11 mouse cellular contexts compared by ENCODE assay signal in the genomic region with DNA sequence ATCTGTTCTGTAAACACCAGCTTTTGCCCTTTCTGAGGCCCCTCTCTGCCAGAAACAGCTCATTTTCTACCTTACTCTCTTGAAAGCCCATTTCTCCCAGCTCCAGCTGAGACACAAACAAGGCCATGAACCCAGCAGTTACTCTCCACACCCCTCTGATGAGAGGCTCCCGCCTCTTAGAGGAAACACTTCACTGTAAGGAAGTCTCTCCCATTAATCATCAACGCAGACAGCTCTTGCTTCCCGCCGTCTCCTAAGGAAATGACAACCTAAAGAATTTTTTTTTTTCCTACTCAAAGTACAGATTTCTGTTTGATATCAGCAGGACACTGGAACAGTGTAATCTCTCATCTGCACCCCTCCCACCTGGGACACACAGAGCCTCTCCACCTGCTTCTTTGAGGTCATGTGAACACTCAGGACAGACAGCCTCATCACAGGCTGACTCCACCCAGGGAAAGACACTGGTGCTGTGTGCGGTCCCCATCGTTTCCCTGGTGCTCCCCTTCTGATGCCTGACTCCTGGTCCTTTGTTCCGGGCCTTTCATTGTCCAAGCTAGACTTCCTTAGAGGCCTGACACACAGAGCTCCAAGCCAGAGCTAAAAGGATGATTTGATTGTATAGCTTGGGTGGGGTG.
DNase-seq lines count a peak whose midpoint lies in the region; ATAC-seq and TF ChIP-seq lines count a peak whose summit lies in the region.
"Had no signal": no experiment of that assay in that cellular context is flagged by ENCODE, and none has a peak within 500 bp of the region (broad histone marks: within the 10 kb centered on the region; RNA-seq: fewer than 3 reads in every experiment).

No protein-coding gene starts in this region.

- 20% methylated on average over 7 of the region's 7 CpGs for WGBS in lung, embryonic 14.5 days
- WGBS in kidney, embryonic 16.5 days: 37% methylated on average over 7 of the region's 7 CpGs
- 30% methylated on average over 7 of the region's 7 CpGs for WGBS in liver, embryonic 12.5 days (ENCODE audit: insufficient replicate concordance)

- no peaks in the 10 kb centered on the region for H3K36me3 ChIP-seq in lung, embryonic 14.5 days (ENCODE audit: insufficient read depth)
- H3K36me3 ChIP-seq in kidney, embryonic 16.5 days (ENCODE audit: insufficient read depth, low read length): no peaks in the 10 kb centered on the region
- no peaks in the 10 kb centered on the region for H3K36me3 ChIP-seq in liver, embryonic 12.5 days

- peak; percentile 44; the same call in 1 of the 2 replicates for ATAC-seq in lung, embryonic 14.5 days (ENCODE audit: insufficient read depth)
- peak; percentile 34 for ATAC-seq in common myeloid progenitor, adult 5-6 weeks (replicated peaks; ENCODE audit: low read depth, poor library complexity, severe bottlenecking)
- ATAC-seq in kidney, embryonic 16.5 days (ENCODE audit: low FRiP score, low TSS enrichment): peak; percentile 32; the same call in 1 of the 2 replicates
- no peak for ATAC-seq in liver, embryonic 12.5 days
- ATAC-seq: activated CD4-positive, CD25-positive, alpha-beta regulatory T cell, adult 4 months had no signal

- H3K4me1 ChIP-seq in lung, embryonic 14.5 days (ENCODE audit: insufficient read depth): peaks cover 13% of the 10 kb centered on the region; the same call in 1 of the 2 replicates
- peaks cover 35% of the 10 kb centered on the region for H3K4me1 ChIP-seq in kidney, embryonic 16.5 days (ENCODE audit: insufficient read depth, low read length)
- peaks cover 12% of the 10 kb centered on the region for H3K4me1 ChIP-seq in liver, embryonic 12.5 days

- no peak overlapping the region for H3K9ac ChIP-seq in lung, embryonic 14.5 days
- H3K9ac ChIP-seq in kidney, embryonic 16.5 days (replicated peaks; ENCODE audit: low read length): 0 out of 2 replicates have a peak overlapping the region, but pooled peaks have one; percentile 10
- no peak overlapping the region for H3K9ac ChIP-seq in liver, embryonic 12.5 days

- H3K4me2 ChIP-seq in lung, embryonic 14.5 days: no peak overlapping the region
- no peak overlapping the region for H3K4me2 ChIP-seq in kidney, embryonic 16.5 days (replicated peaks; ENCODE audit: low read depth, low read length)
- no peak overlapping the region for H3K4me2 ChIP-seq in liver, embryonic 12.5 days

- no peak overlapping the region for H3K4me3 ChIP-seq in lung, embryonic 14.5 days (ENCODE audit: low read depth, low read length)
- no peak overlapping the region for H3K4me3 ChIP-seq in kidney, embryonic 16.5 days (ENCODE audit: low read length)
- H3K4me3 ChIP-seq in liver, embryonic 12.5 days: no peak overlapping the region

- no peaks in the 10 kb centered on the region for H3K27me3 ChIP-seq in lung, embryonic 14.5 days (ENCODE audit: insufficient read depth, low read length)
- no peaks in the 10 kb centered on the region for H3K27me3 ChIP-seq in kidney, embryonic 16.5 days (ENCODE audit: insufficient read depth, low read length)
- H3K27me3 ChIP-seq in liver, embryonic 12.5 days (replicated peaks): no peaks in the 10 kb centered on the region

- DNase-seq in lung, embryonic 14.5 days: peak; percentile 75
- no peak for DNase-seq in lung, postnatal 14 days
- DNase-seq in ZHBTc4 (ENCODE audit: low read depth, low spot score): peak; percentile 28
- no peak for DNase-seq in ovary, postnatal 36 days (ENCODE audit: low spot score)
- DNase-seq in frontal cortex, postnatal 36 days (ENCODE audit: low spot score in 2 of 2): no peak
- DNase-seq: right cerebral cortex, postnatal 25 days; thymus, adult 2 months had no signal

- no peak for TF ChIP-seq CTCF in lung, embryonic 14.5 days (IDR thresholded peaks at IDR 0.05; ENCODE audit: low read depth)

- H3K27ac ChIP-seq in lung, embryonic 14.5 days (ENCODE audit: low read depth): no peak overlapping the region
- peak overlapping the region; percentile 67 for H3K27ac ChIP-seq in kidney, embryonic 16.5 days (ENCODE audit: low read length)
- no peak overlapping the region for H3K27ac ChIP-seq in liver, embryonic 12.5 days

- H3K9me3 ChIP-seq in lung, embryonic 14.5 days (ENCODE audit: low read depth, low read length): no peaks in the 10 kb centered on the region
- H3K9me3 ChIP-seq in kidney, embryonic 16.5 days (ENCODE audit: low read length): no peaks in the 10 kb centered on the region
- no peaks in the 10 kb centered on the region for H3K9me3 ChIP-seq in liver, embryonic 12.5 days (replicated peaks)

Comparison
In these comparisons a context has a peak if more than half of its experiments do, and no peak if none do; other contexts are left out.
1. DNase-seq: peak in lung, embryonic 14.5 days (single experiment) and ZHBTc4 (single experiment); none in lung, postnatal 14 days (single experiment), ovary, postnatal 36 days (single experiment) and frontal cortex, postnatal 36 days (0 of 2).